Mouse (Mus musculus): ENCODE measurements around the gene Got2.

DNA sequence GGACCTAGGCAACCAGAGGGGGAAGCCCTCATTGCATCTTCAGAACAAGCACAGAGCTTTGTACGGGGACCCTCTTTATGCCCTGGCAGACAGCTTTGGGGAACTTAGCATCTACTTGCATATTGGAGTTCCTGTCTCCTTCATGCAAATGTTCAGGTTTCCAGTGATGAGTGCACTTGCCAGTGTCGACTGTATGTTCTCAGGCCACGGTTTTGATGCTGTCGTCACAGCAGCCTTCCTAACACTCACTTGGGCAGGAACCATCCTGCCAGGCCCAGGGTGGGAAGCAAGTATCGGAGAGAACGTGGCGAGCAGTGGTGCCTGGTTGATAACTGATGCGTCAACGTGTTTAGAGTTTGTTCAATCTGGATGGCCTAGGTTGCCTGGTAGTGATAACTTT lies 6.2 kb downstream of the Got2 start:
- TF ChIP-seq CTCF (IDR thresholded peaks at IDR 0.05; ENCODE audit: extremely low read depth, insufficient read depth, low read length) (no peak), POLR2A (IDR thresholded peaks at IDR 0.05; ENCODE audit: extremely low read depth, insufficient read depth, low read length) (no peak)
